Mouse (Mus musculus) adrenal gland, postnatal 25 days (tissue): Measurements from ENCODE around the gene Asphd1. TPM values are rescaled to one million over a fixed set of nuclear protein-coding genes. Genes with fewer than 3 reads are reported as not detected.

ENCODE experiments used
- total RNA-seq: library from RNA; stranded (reverse); gene quantifications from 2 replicates; pipeline ENCODE4 v1.2.3, GENCODE M21; 2021

The Asphd1 gene
- total RNA-seq, 1 experiment from 2014 or later = 2.5 TPM

Other genes starting within 250 kb of the Asphd1 start
- 3.5 and 8.0 TPM in 2 replicates for gene Coro1a, start 241.8 kb downstream of the Asphd1 start, total RNA-seq
- gene Mapk3, start 190.0 kb downstream of the Asphd1 start, total RNA-seq = 142 and 170 TPM in 2 replicates
- gene Gdpd3, start 183.2 kb downstream of the Asphd1 start, total RNA-seq = 6.5 and 7.5 TPM in 2 replicates
- 122 and 181 TPM in 2 replicates for gene Ypel3, start 172.6 kb downstream of the Asphd1 start, total RNA-seq
- 0.67 and 1.6 TPM in 2 replicates for gene Tbx6, start 168.1 kb downstream of the Asphd1 start, total RNA-seq
- gene Ppp4c, start 157.1 kb downstream of the Asphd1 start, total RNA-seq = 91.5 and 101 TPM in 2 replicates
- gene Fam57b, start 151.9 kb downstream of the Asphd1 start, total RNA-seq = 17.2 and 17.3 TPM in 2 replicates
- gene 4930451I11Rik, start 117.9 kb downstream of the Asphd1 start, total RNA-seq = not detected in 2 replicates
- 0.52 and 1.9 TPM in 2 replicates for gene Doc2a, start 102.2 kb downstream of the Asphd1 start, total RNA-seq
- 23.2 and 39.1 TPM in 2 replicates for gene Hirip3, start 87.6 kb downstream of the Asphd1 start, total RNA-seq
- 44.4 and 50.5 TPM in 2 replicates for gene Ino80e, start 87.2 kb downstream of the Asphd1 start, total RNA-seq
- 82.8 and 89.5 TPM in 2 replicates for gene Taok2, start 64.9 kb downstream of the Asphd1 start, total RNA-seq
- 21.7 and 34.5 TPM in 2 replicates for gene Tmem219, start 26.7 kb downstream of the Asphd1 start, total RNA-seq
- 31.1 and 42.7 TPM in 2 replicates for gene Kctd13, start 20.7 kb downstream of the Asphd1 start, total RNA-seq
- 91.1 and 128 TPM in 2 replicates for gene Sez6l2, start 981 bp upstream of the Asphd1 start, total RNA-seq
- gene Cdipt, start 26.3 kb upstream of the Asphd1 start, total RNA-seq = 95.1 and 99.5 TPM in 2 replicates
- 0.71 and 2.0 TPM in 2 replicates for gene Cdiptos, start 26.5 kb upstream of the Asphd1 start, total RNA-seq
- 102 and 118 TPM in 2 replicates for gene Mvp, start 65.0 kb upstream of the Asphd1 start, total RNA-seq
- 1.7 and 2.8 TPM in 2 replicates for gene Pagr1b, start 66.9 kb upstream of the Asphd1 start, total RNA-seq
- gene Pagr1a, start 67.8 kb upstream of the Asphd1 start, total RNA-seq = 13.4 and 28.2 TPM in 2 replicates
- gene Gm42742, start 71.5 kb upstream of the Asphd1 start, total RNA-seq = 31.0 and 44.0 TPM in 2 replicates
- gene Prrt2, start 71.6 kb upstream of the Asphd1 start, total RNA-seq = 2.2 and 5.1 TPM in 2 replicates
- gene Maz, start 77.5 kb upstream of the Asphd1 start, total RNA-seq = 167 and 171 TPM in 2 replicates
- gene Kif22, start 92.9 kb upstream of the Asphd1 start, total RNA-seq = 9.5 and 15.0 TPM in 2 replicates
- gene Zg16, start 137.7 kb upstream of the Asphd1 start, total RNA-seq = not detected in 2 replicates
- 0.43 and 1.1 TPM in 2 replicates for gene AI467606, start 141.8 kb upstream of the Asphd1 start, total RNA-seq
- 0.21 TPM in 1 of 2 replicates, not detected in the other for gene Qprt, start 172.6 kb upstream of the Asphd1 start, total RNA-seq
- 0.55 and 1.0 TPM in 2 replicates for gene Spn, start 188.2 kb upstream of the Asphd1 start, total RNA-seq
- 53.5 and 65.9 TPM in 2 replicates for gene Cd2bp2, start 246.5 kb upstream of the Asphd1 start, total RNA-seq